Mouse (Mus musculus) erythroblast, embryonic 14.5 days (primary cell): ENCODE results near the gene Cstb.

Source experiments
- GATA1 ChIP-seq: IDR thresholded peaks from 2 replicates; pipeline ENCODE4 v1.6.1; 2012; ENCODE audit warnings: low read length, inconsistent platforms, mixed read lengths
- TAL1 ChIP-seq: IDR thresholded peaks from 3 replicates; pipeline ENCODE4 v1.6.1; 2012; ENCODE audit warnings: low read length, inconsistent platforms, mixed read lengths

- TF ChIP-seq GATA1, result no peak
- TF ChIP-seq TAL1, result no peak
These were observed 20.7 kb downstream of the Cstb start for GRCm38 (mm10) chr10:78446195-78446594.
